Mouse (Mus musculus): Measurements from ENCODE around the gene Stmn1. TPM values are rescaled to one million over a fixed set of nuclear protein-coding genes. Genes with fewer than 3 reads are reported as not detected.

Stmn1 gene
- total RNA-seq, 2 experiments from 2014 or later = 50.0 to 79.2 TPM

DNA sequence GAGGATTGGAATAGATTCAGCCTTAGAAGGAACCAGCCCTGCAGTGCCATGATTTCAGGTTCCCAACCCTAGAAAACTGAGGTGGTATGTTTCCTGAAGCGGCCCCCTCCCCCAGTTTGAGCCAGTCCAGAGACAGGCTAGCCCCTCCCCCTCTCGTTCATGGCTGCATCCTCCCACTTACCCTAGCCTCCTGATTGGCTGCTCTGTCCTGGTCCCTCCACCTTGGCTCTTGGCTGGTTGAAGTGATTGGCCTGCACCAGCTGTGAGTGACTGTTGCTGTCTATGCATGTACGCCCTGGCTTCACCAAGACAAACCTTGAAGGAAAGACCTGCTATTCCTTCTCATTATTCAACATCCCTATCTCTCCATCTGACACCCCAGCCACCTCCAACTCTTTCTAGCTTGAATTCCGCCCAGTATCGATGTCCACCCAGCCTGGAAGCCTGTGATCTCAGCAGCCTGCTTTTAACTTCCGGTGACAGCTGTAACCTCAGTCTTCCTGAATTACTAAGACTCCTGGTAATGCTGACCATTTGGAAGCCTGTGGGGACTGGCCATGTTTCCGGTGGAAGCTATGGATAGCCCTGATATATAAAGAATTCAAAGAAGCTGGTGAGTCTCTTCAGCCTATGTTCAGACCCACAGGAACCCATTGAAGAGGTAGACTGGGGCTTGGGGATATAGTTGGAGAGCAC, 10.8 kb upstream of the Stmn1 start:
- DNase-seq = no peak
- intact Hi-C loops (cut with DNase I) = no loop called here

DNA sequence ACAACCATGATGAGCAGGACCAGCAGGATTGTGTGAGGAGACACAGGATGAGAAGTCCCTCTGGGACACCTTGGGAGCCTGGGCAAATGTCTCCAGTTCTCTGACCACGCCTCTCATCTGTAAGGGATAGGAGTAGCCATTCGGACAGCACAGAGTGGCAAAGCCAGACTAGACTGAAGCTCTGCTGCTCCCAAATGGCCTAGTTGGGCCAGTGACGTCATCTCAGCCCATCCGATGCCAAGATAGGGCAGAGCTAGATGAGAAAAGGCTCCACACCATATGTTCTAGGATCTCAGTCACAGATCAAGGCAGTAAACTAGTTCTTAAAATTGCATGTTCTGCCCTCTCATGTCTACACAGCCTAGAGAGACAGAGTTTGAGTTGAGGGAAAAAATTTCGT, 9.3 kb upstream of the Stmn1 start:
- intact Hi-C loops (cut with DNase I) = no loop called here
- DNase-seq = no peak

DNA sequence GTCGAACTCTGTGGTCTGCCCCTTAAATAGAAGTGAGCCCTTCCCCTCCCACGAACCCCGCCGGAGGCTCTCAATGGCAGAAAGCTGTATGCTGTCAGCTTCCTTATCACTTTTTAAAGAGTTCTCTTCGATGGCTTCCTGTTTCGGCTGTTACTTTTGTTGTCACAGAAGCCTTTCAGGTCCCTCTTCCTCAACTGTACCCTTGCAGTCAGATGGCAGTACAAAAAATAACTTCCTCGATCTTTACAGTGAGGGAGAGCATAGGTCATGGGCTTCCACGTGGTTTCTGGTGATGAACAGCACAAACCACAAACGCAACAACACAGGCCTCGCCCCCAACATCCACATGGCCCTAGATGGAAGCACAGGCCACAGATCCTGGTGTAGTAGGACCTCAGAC, 7.8 kb upstream of the Stmn1 start:
- intact Hi-C loops (cut with DNase I) = no loop called here
- no peak for DNase-seq

DNA sequence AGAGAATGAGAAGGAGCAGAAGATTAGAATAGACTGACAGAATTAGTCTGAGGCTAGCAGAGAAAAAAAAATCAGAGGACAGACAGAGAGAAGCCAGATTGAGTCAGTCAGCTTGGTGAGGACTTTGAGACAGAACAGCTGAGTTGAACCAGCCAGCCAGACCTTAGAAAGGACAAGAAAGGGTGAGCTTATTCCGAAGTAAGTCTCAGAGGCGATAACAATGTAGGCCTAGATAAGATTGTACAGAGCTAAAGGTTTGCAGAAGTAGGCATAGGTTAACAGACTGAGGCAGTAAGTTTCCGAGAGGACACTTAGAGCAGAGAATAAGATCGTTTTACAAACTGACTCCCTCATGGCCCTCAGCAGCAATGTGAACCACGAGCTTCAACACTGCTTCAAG, 6.9 kb upstream of the Stmn1 start:
- DNase-seq = no peak
- intact Hi-C loops (cut with DNase I) = no loop called here

DNA sequence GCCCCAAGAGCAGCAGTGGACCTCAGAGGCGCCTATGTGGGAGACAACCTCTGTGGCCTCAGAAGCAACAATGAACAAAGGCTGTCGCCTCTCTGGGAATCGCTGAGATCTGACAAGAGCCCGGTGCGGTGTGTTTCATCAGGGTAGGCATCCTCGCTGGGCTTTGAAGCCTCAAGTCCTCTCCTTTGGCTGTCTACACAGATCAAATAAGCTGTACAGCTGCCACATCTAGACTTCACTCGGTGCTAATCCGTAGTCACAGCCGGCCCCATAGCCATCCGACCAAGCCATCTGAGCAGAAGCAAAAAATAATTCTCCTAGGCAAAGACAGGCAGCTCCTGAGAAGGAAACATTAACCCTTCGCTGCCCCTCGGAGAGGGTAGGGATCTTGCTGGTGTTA, 2.3 kb upstream of the Stmn1 start:
- DNase-seq = no peak
- intact Hi-C loops (cut with DNase I) = no loop called here

DNA sequence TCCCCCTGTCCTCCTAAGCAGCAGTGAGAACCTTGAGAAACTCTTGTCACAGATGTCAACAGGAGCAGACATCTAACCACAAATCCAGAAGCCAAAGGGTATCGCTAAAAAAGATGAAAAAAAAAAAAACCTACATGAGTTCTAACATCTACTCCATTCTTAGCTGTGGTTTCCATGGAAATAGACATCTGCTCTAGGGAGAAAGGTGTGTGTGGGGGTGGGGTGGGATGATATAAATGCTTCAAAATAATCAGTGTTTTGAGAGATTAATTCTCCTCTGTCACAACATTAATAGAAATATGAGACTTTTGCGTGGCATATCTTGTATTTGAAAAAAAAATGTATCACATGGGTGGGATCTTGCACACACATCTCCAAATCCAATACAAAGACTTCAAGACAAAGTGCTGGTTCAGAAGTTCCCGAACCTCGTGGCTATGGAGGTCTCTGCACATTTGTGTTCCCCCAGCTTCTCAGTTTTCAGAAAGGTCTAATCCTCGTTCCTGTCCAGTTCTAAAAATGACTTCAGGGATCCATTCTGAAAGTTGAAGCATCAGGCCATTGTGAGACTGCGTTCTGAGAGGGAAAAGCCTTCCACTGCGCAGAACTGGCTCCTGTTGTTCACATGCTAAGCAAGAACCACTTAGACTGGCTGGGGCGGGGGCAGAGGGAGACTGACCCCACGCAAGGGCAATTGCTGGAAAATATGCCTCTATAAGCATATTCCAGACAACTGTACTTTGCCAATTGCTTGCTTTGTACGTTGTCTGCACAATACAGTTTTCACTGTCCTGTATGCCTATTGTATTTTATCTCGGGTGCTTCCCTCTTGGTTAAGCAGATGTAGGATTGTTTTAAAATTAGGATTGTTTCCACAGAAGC, 1.5 kb upstream of the Stmn1 start:
- intact Hi-C loops (cut with DNase I) = no loop called here
- DNase-seq = no peak

DNA sequence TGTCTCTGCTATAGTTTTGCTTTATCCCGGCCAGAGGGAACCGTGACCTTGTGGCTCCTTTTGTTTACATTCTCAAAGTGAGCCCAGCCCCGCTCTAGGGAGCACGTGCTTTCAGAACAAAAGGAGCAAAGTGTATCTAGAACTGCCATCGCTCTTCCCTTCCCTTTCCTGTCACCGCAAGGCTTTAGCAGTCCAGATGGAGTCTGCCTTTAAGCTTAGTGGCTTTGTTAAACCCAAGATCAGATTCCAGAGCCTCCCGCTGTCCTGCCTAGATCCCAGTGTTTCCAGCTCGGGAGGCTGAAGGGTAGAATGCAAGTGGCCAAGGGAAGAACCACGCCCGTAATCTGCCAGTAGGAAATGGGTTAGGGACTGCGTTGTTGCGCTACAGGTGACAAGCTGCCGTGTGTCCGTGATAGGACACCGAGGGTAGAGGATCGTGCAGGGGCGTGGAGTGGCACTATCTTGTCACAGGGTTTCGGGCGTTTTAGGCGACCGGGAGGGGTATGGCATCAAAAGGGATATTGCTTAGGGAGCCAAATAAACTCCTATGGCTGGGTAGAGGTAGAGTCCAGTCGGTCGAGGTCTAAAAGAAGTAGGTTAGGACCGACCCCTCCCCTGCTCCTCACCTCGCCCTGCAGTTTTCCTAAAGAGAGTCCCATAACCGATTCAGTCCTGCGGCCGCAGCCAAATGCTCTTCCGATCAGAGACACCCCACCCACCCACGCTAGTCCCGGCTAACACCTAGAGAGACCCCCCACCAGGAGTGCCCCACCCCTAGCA, 495 bp upstream of the Stmn1 start:
- intact Hi-C loops (cut with DNase I) = no loop called here
- peak in 1 of 2 experiments; percentile 42 for DNase-seq

DNA sequence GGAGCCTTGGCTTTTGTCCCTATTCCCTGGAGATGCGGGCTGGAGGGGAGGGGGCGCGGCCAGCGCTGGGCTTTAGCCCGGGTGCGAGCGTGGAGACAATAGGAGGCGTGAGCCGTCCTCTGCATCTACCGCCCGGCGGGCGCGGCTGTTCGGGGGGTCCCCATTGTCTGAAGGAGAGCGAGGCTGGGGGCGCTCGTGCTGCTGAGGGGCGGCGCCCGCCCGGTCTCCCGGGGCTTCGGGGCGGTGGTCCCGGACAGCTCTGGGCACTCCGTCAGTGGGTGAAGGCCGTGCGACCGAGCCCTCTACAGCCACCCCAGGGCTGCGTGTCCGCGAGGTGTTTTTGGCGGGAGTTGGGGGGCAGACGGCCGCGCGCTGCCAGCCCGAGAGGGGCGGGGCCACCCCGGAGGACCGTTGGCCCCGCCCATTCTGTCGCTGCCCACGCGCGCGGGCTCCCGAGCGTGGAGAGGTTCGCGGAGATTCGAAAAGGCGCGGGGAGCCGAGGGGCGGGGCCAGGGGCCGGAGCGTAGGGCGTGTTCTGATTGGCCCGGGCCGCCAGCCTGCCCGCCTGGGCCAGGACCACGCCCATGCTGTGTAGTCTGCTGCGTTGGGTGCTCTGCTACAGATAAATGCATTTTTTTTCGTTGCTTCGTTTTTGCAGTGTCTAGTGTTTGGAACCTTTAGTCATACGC, 602 bp downstream of the Stmn1 start:
- peak; percentile 95 to 96 for DNase-seq
- intact Hi-C loops (cut with DNase I) = no loop called here

DNA sequence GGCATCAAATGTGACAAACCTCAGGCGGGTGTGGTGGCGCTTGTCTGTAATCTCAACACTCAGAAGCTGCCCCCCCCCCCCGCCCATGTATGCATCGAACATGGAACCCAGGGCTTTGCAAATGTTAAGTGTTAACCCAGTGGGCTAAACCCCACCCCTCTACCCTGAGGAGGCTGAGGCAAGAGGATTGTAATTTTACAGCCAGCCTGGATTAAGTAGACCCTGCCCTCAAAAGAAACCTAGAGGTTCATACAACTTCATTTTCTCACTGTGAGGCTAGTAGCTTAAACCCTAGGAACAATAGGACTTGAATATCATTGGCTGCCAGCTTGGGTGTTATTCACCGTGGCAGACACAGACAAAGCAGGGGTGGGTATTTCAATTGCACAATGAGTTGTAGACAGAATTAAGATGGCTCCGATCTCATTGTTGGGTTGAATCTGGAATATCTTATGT, 1.2 kb downstream of the Stmn1 start:
- no peak for DNase-seq
- intact Hi-C loops (cut with DNase I) = no loop called here

DNA sequence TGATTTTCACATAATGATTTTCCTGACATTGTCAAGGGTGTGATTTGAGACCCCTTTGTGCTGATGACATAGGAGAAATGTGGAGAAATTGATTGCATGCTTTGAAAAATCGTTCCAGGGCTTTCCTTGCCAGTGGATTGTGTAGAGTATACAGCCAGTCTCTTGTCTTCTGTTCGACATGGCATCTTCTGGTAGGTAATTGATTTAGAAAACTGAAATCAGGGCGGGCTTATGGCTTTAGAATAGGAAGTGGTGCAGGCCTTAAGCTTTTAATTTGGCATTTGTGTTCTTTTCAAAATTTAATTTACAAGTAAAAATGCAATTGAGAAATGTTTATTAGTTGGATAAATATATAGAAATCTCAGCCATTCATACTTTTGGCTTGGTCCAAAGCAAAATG, 1.9 kb downstream of the Stmn1 start:
- no peak for DNase-seq
- intact Hi-C loops (cut with DNase I) = loop anchor here (10.0 kb wide), 1 partner anchor 215 kb away; the partner anchor contains the start of gene Grrp1

DNA sequence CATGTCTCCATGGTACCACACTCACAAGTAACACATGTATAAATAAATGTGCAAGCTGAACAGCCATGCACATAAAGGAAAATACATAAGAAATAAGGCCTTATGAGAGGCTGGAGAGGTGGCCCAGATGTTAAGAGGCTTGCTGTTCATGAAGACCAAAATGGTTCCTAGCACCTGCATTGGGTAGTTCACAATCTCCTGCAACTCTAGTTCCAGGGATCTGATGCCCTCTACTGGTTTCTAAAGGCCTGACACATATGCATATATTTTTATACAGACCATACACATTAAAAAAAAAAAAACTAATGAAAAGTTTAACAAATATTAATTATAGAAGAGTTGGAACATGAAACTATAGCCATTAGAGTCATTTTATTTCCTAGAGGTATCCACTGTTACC, 3.3 kb downstream of the Stmn1 start:
- intact Hi-C loops (cut with DNase I) = loop anchor here (10.0 kb wide), 1 partner anchor 217 kb away; the partner anchor contains the start of gene Grrp1
- DNase-seq = no peak

DNA sequence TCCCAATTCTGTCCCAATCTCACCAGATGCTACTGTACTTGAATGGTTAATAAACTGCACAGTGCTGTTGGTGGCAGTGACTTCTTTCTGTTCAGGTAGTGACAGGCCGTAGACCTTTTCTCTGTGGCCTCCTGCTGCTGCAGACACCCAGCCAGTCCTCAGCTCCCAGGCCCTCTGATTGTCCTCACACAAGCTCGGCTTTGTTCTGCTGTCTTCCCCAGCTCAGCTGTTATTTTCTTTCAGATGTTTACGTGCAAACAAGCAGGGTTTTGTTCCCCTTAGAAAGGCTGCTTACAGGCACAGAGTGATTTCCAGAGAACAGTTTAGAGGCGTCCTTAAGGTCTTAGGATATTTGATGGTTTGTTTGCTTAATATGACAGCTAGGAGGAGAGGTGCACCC, 5.6 kb downstream of the Stmn1 start:
- DNase-seq = no peak
- intact Hi-C loops (cut with DNase I) = loop anchor here (10.0 kb wide), 1 partner anchor 219 kb away; the partner anchor contains the start of gene Grrp1

DNA sequence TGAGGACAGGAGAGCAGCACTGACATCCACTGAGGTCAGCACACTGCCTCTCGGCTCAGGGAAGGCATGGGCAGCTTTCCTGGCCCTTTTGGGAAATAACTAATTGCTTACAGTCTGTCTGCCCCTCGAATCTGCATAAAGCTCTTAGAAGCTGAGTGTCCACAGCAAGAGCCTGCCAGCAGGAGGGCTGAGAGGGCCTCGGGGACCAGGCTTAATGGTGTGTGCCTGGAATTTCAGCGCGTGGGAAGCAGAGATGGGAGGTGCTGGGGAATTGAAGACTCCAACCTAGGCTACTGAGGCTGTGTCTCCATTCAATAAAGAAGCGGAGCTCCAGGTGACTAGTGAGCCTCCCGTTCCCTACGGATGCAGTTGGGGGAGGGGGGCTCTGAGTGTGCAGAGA, 6.1 kb downstream of the Stmn1 start:
- intact Hi-C loops (cut with DNase I) = loop anchor here (10.0 kb wide), 1 partner anchor 219 kb away; the partner anchor contains the start of gene Grrp1
- no peak for DNase-seq

DNA sequence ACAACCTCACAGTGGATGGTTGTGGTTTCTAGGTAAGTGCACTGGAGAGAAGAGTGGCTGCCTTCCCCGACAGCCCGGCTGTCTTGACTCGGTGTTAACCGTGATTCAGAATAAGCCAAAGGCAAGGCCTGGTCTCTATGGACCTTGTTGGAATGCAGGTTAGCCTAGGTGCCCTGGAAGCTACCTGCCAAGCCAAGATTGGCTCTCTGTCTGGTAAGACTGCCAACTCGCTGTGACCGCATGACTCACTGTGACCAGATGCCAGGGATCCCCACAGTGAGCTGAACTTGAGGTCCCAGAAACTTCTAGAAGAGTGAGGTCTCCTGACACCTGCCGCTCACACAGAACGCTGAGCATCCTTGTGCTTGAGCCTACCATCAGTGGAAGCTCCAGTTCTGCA, 8.8 kb downstream of the Stmn1 start:
- no peak for DNase-seq
- intact Hi-C loops (cut with DNase I) = loop anchor here (10.0 kb wide), 1 partner anchor 222 kb away; the partner anchor contains the start of gene Grrp1

DNA sequence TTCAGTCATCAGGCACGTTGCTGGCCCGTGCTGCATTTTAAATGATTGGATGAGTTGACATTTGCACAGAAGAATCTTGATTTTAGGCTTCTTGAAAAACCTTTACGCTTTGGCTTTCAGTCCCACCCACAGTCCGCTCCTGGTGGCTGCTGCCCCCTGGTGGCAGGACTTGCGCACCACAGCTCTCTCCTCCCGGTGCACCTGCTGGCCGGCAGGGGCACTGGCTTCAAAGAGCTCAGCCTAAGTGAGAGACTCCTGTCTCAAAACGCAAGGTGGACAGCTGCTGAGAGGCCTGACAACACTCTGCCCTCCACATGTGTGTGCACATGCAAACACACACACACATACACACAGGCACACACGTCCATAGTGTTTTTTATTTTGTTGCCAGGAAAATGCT, 9.9 kb downstream of the Stmn1 start:
- intact Hi-C loops (cut with DNase I) = loop anchor here (1.0 to 10.0 kb wide), 2 partner anchors 83 to 223 kb away; partner anchors contain the start of gene Grrp1
- peak; percentile 93 to 97 for DNase-seq

DNA sequence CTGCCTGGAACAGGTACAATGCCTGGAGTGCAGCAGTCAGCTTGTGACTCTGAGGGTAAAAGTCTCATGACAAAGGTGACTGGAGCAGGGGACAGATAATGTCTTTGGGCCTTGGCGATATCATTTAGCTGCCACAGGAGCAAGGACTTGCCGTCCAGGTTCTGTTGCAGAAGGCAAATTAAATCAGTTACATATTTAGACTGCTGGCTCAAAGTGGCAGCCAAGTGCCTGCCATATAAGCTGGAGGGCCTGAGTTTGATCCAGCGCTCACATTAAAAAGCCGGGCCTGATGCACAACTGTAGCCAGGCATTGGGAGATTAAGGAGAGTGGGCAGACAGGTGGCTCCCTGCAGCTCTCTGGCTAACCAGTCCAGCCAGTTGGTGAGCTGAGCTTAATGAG, 11.7 kb downstream of the Stmn1 start:
- intact Hi-C loops (cut with DNase I) = loop anchor here (10.0 kb wide), 1 partner anchor 225 kb away; the partner anchor contains the start of gene Grrp1
- DNase-seq = no peak

DNA sequence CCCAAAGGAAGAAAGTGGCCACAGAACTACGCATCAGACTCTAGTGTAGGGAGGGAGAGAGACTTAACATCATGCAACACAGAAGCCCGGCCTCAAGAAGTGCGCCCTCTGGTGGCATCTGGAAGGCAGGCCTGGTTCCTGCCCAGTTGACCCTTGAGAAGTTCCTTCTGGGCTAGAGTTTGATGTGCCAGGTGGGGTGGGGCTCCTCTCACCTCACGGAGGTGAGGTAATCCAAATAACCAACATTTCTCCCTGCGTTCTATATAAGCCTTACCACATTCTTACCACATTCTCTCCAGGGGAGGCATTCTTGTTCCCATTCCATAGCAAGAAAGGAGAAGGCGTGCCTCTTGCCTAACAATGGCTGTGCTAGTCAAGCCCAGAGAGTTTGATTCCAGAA, 12.7 kb downstream of the Stmn1 start:
- intact Hi-C loops (cut with DNase I) = no loop called here
- DNase-seq = peak; percentile 74 to 86

DNA sequence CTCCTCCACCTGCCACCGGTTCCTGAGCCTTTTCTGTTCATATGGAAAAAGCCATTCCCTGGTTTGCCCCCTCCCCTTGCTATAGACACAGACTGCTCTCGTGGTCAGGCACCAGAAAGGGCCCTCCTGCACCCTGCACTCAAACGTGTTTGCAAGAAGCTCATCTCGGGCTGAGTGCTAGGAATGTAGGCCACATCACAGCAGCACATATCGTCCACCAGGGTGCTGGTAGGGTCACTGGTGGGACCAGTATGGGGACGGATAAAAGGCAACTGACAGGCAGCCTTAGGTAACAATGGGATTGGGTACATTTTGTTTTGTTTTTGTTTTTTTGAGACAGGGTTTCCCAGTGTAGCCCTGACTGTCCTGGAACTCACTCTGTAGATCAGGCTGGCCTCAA, 13.2 kb downstream of the Stmn1 start:
- no peak for DNase-seq
- intact Hi-C loops (cut with DNase I) = no loop called here

DNA sequence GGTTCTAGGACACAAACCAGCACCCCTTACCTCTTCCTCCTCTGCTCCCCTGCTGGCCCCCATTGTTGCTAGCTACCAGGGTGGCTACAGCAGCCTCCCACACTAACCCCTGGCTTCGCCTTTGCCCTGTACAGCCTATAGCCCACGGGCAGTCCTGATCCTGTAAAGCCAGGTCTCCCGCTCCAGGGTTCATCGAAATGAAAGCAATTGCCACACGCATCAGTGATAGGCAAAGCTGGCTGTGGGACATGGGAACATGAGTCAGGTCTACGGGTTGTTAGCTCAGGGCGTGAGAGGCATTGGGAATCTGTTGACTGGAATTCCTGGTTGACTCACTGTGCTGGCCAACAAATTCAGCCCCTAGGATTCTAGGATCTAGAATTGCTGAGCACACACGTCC, 14.3 kb downstream of the Stmn1 start:
- intact Hi-C loops (cut with DNase I) = no loop called here
- no peak for DNase-seq

DNA sequence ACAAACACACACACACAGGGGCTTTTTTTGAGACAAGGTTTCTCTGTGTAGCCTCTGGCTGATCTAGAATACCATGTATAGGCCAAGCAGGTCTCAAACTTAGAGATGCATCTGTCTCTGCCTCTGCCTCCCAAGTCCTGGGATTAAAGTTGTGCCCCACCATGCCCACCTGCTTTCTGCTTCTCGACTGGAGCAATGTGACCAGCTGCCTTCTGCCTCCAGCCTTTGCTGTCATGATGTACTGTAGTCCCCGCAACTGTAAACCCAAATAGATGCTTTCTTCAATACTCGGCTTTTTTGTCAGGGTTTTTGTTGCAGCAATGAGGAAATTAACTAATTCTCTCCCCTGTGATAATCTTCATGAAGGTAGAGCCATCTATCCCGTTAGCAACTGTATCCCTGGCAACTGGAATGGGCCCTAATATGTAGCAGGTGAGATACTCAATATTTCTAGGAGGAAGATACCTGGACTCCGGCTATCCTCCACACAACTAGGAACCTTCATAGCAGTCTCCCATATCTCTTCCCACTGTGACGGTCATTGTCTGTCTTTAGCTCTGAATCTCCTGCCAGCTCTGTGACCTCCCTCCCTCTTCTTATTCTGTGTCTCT, 15.1 kb downstream of the Stmn1 start:
- intact Hi-C loops (cut with DNase I) = no loop called here
- DNase-seq = no peak
